Mouse (Mus musculus) liver, embryonic 12.5 days (tissue): ENCODE data around the gene Gas2l2. TPM values are rescaled to one million over a fixed set of nuclear protein-coding genes. Genes with fewer than 3 reads are reported as not detected.

ENCODE experiments used
- ATAC-seq: fragments of 200-750 bp; cut with Nextera tagmentation; 2 replicates; pipeline ENCODE4 v1.8.0; 2017; ENCODE audit warnings: moderate number of reproducible peaks, mild to moderate bottlenecking, moderate library complexity
- H3K27ac ChIP-seq: fragments of 300-500 bp; sonication (generic); 2 replicates; pipeline ENCODE4 v1.5.1; 2016; ENCODE audit warnings: mild to moderate bottlenecking
- H3K27me3 ChIP-seq: fragments of 300-500 bp; sonication (generic); replicated peaks from 2 replicates; pipeline ENCODE4 v1.6.1; 2016; ENCODE audit warnings: mild to moderate bottlenecking, moderate library complexity
- H3K36me3 ChIP-seq: fragments of 300-500 bp; sonication (generic); 2 replicates; pipeline ENCODE4 v1.6.1; 2016; ENCODE audit warnings: mild to moderate bottlenecking, moderate library complexity
- H3K4me1 ChIP-seq: fragments of 300-500 bp; sonication (generic); 2 replicates; pipeline ENCODE4 v1.6.1; 2016
- H3K4me2 ChIP-seq: fragments of 300-500 bp; sonication (generic); 2 replicates; pipeline ENCODE4 v1.6.1; 2016; ENCODE audit warnings: mild to moderate bottlenecking, moderate library complexity
- H3K4me3 ChIP-seq: fragments of 300-500 bp; sonication (generic); 2 replicates; pipeline ENCODE4 v1.5.1; 2016; ENCODE audit warnings: mild to moderate bottlenecking, moderate library complexity
- H3K9ac ChIP-seq: fragments of 300-500 bp; sonication (generic); 2 replicates; pipeline ENCODE4 v1.6.1; 2016; ENCODE audit warnings: mild to moderate bottlenecking, moderate library complexity
- H3K9me3 ChIP-seq: fragments of 300-500 bp; sonication (generic); replicated peaks from 2 replicates; pipeline ENCODE4 v1.6.1; 2016; ENCODE audit warnings: mild to moderate bottlenecking, moderate library complexity
- WGBS: fragments of 180-500 bp; shearing (Covaris S2); methylation state at CpG from one replicate; pipeline ENCODE4 v1.1.7; 2016; ENCODE audit not compliant: insufficient replicate concordance; 5-methylcytosine and 5-hydroxymethylcytosine counted together
- polyA plus RNA-seq: library from polyadenylated mRNA; unstranded; fragments of >200 nt; fragmentation: Nextera tagmentation; extraction: Ambion mirVana; gene quantifications from 2 replicates; pipeline ENCODE4 v1.2.1, GENCODE M21; 2016

Gas2l2 gene
- polyA plus RNA-seq, 1 experiment from 2014 or later: not detected

- Histone ChIP-seq H3K9ac (peak overlapping the region; percentile 66), H3K4me3 (peak overlapping the region; percentile 69), H3K27me3 (peaks cover 66% of the 10 kb centered on the region), H3K27ac (no peak overlapping the region), H3K4me1 (peaks cover 32% of the 10 kb centered on the region), H3K4me2 (peak overlapping the region; percentile 98), H3K36me3 (no peaks in the 10 kb centered on the region), H3K9me3 (no peaks in the 10 kb centered on the region)
- ATAC-seq: peak; percentile 91
- under 1% methylated on average over 62 of the region's 75 CpGs for WGBS
These were observed 11.1 kb upstream of the Gas2l2 start for GRCm38 (mm10) chr11:83440081-83441064.

GRCm38 (mm10) chr11:83439426-83440060 lies 10.3 kb upstream of the Gas2l2 start:
- Histone ChIP-seq H3K4me3 (peak overlapping the region; percentile 69), H3K27me3 (peaks cover 64% of the 10 kb centered on the region), H3K9me3 (no peaks in the 10 kb centered on the region), H3K36me3 (no peaks in the 10 kb centered on the region), H3K9ac (peak overlapping the region; percentile 66), H3K4me1 (peaks cover 27% of the 10 kb centered on the region), H3K27ac (no peak overlapping the region), H3K4me2 (peak overlapping the region; percentile 98)
- no peak for ATAC-seq
- 29% methylated on average over 11 of the region's 11 CpGs for WGBS

- no peak within 1 kb of the TSS for H3K27ac ChIP-seq
- peaks cover 12% of the 10 kb centered on the region; the same call in 1 of the 2 replicates for H3K4me1 ChIP-seq
- no peak within 1 kb of the TSS for H3K4me3 ChIP-seq
- peaks cover 51% of the 10 kb centered on the region for H3K27me3 ChIP-seq
- H3K9ac ChIP-seq: no peak within 1 kb of the TSS
- H3K9me3 ChIP-seq: no peaks in the 10 kb centered on the region
- H3K36me3 ChIP-seq: no peaks in the 10 kb centered on the region
- 71% methylated on average over 1 of the region's 1 CpGs for WGBS
- H3K4me2 ChIP-seq: no peak within 1 kb of the TSS
- ATAC-seq: no peak
These were observed 8.1 kb upstream of the Gas2l2 start, which contains the start of gene 1700020L24Rik for GRCm38 (mm10) chr11:83437377-83437776. 1700020L24Rik (plus strand) TSS chr11:83437677.

- H3K4me2 ChIP-seq: no peak overlapping the region
- no peak overlapping the region for H3K9ac ChIP-seq
- 57% methylated on average over 2 of the region's 2 CpGs for WGBS
- H3K27ac ChIP-seq: no peak overlapping the region
- H3K4me3 ChIP-seq: no peak overlapping the region
- H3K4me1 ChIP-seq: no peaks in the 10 kb centered on the region
- H3K9me3 ChIP-seq: no peaks in the 10 kb centered on the region
- H3K27me3 ChIP-seq: peaks cover 61% of the 10 kb centered on the region
- no peaks in the 10 kb centered on the region for H3K36me3 ChIP-seq
- ATAC-seq: no peak
These were observed 3.3 kb upstream of the Gas2l2 start for GRCm38 (mm10) chr11:83432533-83432932.

- H3K4me3 ChIP-seq: no peak overlapping the region
- ATAC-seq: peak; percentile 49; the same call in 1 of the 2 replicates
These were observed 2.3 kb downstream of the Gas2l2 start for GRCm38 (mm10) chr11:83426964-83427363.

GRCm38 (mm10) chr11:83424681-83425080 lies 4.6 kb downstream of the Gas2l2 start:
- peaks cover 76% of the 10 kb centered on the region for H3K27me3 ChIP-seq

More at GRCm38 (mm10) chr11:83426964-83427363, 2.3 kb downstream of the Gas2l2 start:
- 0 out of 2 replicates have a peak, but pooled peaks cover 7% of the 10 kb centered on the region for H3K4me1 ChIP-seq
- peak overlapping the region; percentile 31 for H3K4me2 ChIP-seq
- no peak overlapping the region for H3K27ac ChIP-seq
- no peak overlapping the region for H3K9ac ChIP-seq
- H3K36me3 ChIP-seq: no peaks in the 10 kb centered on the region
- WGBS: 7% methylated on average over 17 of the region's 17 CpGs
- H3K9me3 ChIP-seq: no peaks in the 10 kb centered on the region
- H3K27me3 ChIP-seq: peaks cover 70% of the 10 kb centered on the region

GRCm38 (mm10) chr11:83421305-83421704 lies 8.0 kb downstream of the Gas2l2 start:
- Histone ChIP-seq H3K4me1 (peaks cover 6% of the 10 kb centered on the region; the same call in 1 of the 2 replicates), H3K4me3 (no peak overlapping the region), H3K9ac (no peak overlapping the region), H3K4me2 (no peak overlapping the region), H3K27me3 (peaks cover 76% of the 10 kb centered on the region), H3K36me3 (no peaks in the 10 kb centered on the region), H3K9me3 (no peaks in the 10 kb centered on the region), H3K27ac (no peak overlapping the region)
- no peak; the same call in 1 of the 2 replicates for ATAC-seq
- WGBS: 3% methylated on average over 9 of the region's 9 CpGs

More at GRCm38 (mm10) chr11:83424681-83425080, 4.6 kb downstream of the Gas2l2 start:
- ATAC-seq: no peak
- no peak overlapping the region for H3K4me3 ChIP-seq
- H3K4me1 ChIP-seq: 0 out of 2 replicates have a peak, but pooled peaks cover 7% of the 10 kb centered on the region
- H3K36me3 ChIP-seq: no peaks in the 10 kb centered on the region
- no peaks in the 10 kb centered on the region for H3K9me3 ChIP-seq
- WGBS: 6% methylated on average over 8 of the region's 8 CpGs
- H3K27ac ChIP-seq: no peak overlapping the region
- H3K4me2 ChIP-seq: no peak overlapping the region
- no peak overlapping the region for H3K9ac ChIP-seq

- H3K36me3 ChIP-seq: no peaks in the 10 kb centered on the region
- H3K27ac ChIP-seq: no peak overlapping the region
- peaks cover 6% of the 10 kb centered on the region; the same call in 1 of the 2 replicates for H3K4me1 ChIP-seq
- H3K4me2 ChIP-seq: no peak overlapping the region
- H3K4me3 ChIP-seq: no peak overlapping the region
- H3K9ac ChIP-seq: no peak overlapping the region
- no peaks in the 10 kb centered on the region for H3K9me3 ChIP-seq
- no peak for ATAC-seq
- H3K27me3 ChIP-seq: peaks cover 75% of the 10 kb centered on the region
- 32% methylated on average over 4 of the region's 4 CpGs for WGBS
These were observed 8.9 kb downstream of the Gas2l2 start for GRCm38 (mm10) chr11:83420338-83420737.

- Histone ChIP-seq H3K27me3 (peaks cover 73% of the 10 kb centered on the region), H3K9ac (no peak overlapping the region), H3K4me1 (peaks cover 6% of the 10 kb centered on the region; the same call in 1 of the 2 replicates), H3K36me3 (no peaks in the 10 kb centered on the region), H3K4me2 (peak overlapping the region; percentile 10; the same call in 1 of the 2 replicates), H3K9me3 (no peaks in the 10 kb centered on the region), H3K27ac (no peak overlapping the region), H3K4me3 (no peak overlapping the region)
- ATAC-seq: no peak
- 5% methylated on average over 38 of the region's 38 CpGs for WGBS
These were observed 10.7 kb downstream of the Gas2l2 start for GRCm38 (mm10) chr11:83418566-83418965.

- 70% methylated on average over 7 of the region's 7 CpGs for WGBS
- no peak for ATAC-seq
- Histone ChIP-seq H3K4me1 (peaks cover 6% of the 10 kb centered on the region; the same call in 1 of the 2 replicates), H3K27me3 (peaks cover 78% of the 10 kb centered on the region), H3K4me3 (no peak overlapping the region), H3K36me3 (no peaks in the 10 kb centered on the region), H3K9ac (no peak overlapping the region), H3K9me3 (no peaks in the 10 kb centered on the region), H3K27ac (no peak overlapping the region), H3K4me2 (no peak overlapping the region)
These were observed 11.5 kb downstream of the Gas2l2 start for GRCm38 (mm10) chr11:83417708-83418107.

GRCm38 (mm10) chr11:83417080-83417479 lies 12.2 kb downstream of the Gas2l2 start:
- ATAC-seq: no peak
- WGBS: 10% methylated on average over 5 of the region's 5 CpGs
- Histone ChIP-seq H3K4me3 (no peak overlapping the region), H3K9ac (no peak overlapping the region), H3K36me3 (no peaks in the 10 kb centered on the region), H3K4me1 (peaks cover 6% of the 10 kb centered on the region; the same call in 1 of the 2 replicates), H3K27ac (no peak overlapping the region), H3K27me3 (peaks cover 81% of the 10 kb centered on the region), H3K4me2 (no peak overlapping the region), H3K9me3 (no peaks in the 10 kb centered on the region)
